Mouse (Mus musculus): Measurements from ENCODE around the gene Pcdh18. TPM values are rescaled to one million over a fixed set of nuclear protein-coding genes. Genes with fewer than 3 reads are reported as not detected.

Pcdh18 gene
- polyA plus RNA-seq (2012; ENCODE audit: low replicate concordance), result 0.07 TPM in 1 of 2 replicates, not detected in the other

DNA sequence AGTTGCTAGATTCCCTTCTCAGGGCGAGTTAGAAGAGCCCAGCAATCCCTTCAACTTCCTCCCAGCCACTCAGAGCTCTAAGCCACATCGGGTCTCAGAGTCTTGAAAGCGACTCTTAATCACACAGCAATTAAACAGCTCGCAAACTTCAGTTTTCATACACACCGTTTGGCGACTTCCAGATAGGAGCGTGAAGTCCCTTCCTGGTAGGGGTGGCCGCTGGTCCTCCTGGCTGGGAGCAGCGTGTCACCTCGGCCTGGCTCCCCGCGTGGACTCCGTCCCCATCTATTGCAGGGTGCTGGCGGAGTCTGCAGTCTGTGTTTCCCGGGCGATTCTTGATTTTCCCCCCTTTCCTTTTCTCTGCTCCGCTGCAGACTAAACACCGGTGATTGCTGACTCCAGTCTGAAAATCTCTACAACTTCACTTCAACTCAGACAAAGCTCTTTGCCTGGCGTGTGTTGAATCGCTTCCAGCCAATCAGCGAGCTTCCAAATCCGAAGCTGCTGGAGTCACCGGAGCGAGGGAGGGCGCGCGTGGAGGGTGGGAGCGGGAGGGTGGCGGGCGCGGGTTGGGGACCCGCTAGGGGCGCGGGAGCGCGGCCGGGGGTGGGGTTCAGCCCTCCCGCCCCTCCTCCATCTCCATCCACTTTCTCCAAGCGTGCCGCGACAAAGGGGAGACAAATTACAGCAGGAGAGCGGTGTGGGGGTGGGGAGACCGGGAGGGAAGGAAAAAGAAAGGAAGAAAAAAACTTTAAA lies at the start of gene Pcdh18:
Pcdh18 (minus strand) TSS at position 456 of the 756 bp plus-strand sequence.

Data from hematopoietic multipotent progenitor cell, adult 10-12 weeks (in vitro differentiated cells).